Mouse (Mus musculus) olfactory bulb, adult 2 months (tissue): ENCODE results near the gene Got1. TPM values are rescaled to one million over a fixed set of nuclear protein-coding genes. Genes with fewer than 3 reads are reported as not detected.

Experiments used
- H3K27ac ChIP-seq: fragments of 200-500 bp; 2 replicates; pipeline ENCODE4 v1.5.1; 2012; ENCODE audit warnings: low read depth, low read length; ENCODE audit not compliant: insufficient read depth
- H3K4me1 ChIP-seq: fragments of 200-500 bp; 2 replicates; pipeline ENCODE4 v1.6.1; 2012; ENCODE audit warnings: low read length; ENCODE audit not compliant: control insufficient read depth, insufficient read depth
- H3K4me3 ChIP-seq: fragments of 200-500 bp; 2 replicates; pipeline ENCODE4 v1.5.1; 2012; ENCODE audit warnings: mild to moderate bottlenecking, low read depth, low read length, moderate library complexity; ENCODE audit not compliant: insufficient read depth
- CTCF ChIP-seq: fragments of 200-500 bp; IDR thresholded peaks from 2 replicates; pipeline ENCODE4 v1.5.1; 2012; ENCODE audit warnings: low read depth, mild to moderate bottlenecking, low read length, moderate library complexity; ENCODE audit not compliant: insufficient read depth
- POLR2A ChIP-seq: fragments of 200-500 bp; IDR thresholded peaks from 2 replicates; pipeline ENCODE4 v1.6.1; 2012; ENCODE audit warnings: mild to moderate bottlenecking, low read depth, low read length, moderate library complexity; ENCODE audit not compliant: insufficient read depth
- WGBS: fragments of 180-500 bp; shearing (Covaris S2); methylation state at CpG from one replicate; pipeline ENCODE4 v1.1.7; 2018; 5-methylcytosine and 5-hydroxymethylcytosine counted together
- polyA plus RNA-seq: library from polyadenylated mRNA; stranded (reverse); fragments of >200 nt; gene quantifications from 2 replicates; pipeline ENCODE4 v1.2.4, GENCODE M21; 2012; ENCODE audit warnings: low replicate concordance; ENCODE audit not compliant: missing spikeins, insufficient read depth, insufficient read length

Got1 gene
- polyA plus RNA-seq, 1 experiment, result not detected

DNA sequence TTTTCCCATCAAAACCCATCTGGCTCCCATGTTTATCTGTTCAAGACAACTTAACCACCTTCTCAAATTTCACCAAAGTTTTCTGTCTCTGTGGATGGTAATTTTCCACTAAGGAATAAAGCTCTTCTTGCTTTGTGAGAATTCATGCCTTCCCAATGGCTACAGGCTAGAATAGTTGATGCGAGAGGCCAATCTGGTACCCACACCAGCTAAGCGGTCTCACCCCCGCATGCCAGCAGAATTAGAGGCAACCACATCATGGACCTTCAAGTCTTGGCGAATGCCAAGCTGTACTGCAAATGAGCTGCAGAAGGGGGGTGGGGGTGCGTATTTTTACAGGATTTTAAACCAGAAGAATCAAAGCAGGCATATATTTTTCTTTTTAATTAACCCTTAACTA is 47.0 kb downstream of the Got1 start:
- TF ChIP-seq POLR2A, result no peak
- no peak for TF ChIP-seq CTCF
- no peak overlapping the region for H3K27ac ChIP-seq
- 85% methylated on average over 5 of the region's 5 CpGs for WGBS

DNA sequence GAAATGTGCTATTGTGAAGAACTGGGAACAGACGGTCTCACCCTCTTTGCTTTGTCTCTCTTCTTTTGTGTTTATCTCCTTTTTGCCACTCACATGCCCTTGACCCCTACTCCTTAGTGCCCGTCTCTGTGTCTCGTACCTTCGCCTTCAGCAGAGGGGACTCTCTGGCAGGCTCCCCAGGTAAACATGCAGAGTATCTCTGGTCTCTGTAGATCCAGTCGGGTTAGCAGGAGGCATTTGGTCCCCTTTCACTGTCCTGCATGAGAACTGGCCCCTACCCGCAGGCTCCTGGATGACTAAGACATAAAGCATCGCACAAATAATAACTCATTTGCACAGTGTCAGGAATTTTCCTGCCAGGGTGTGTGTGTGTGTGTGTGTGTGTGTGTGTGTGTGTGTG is 48.3 kb downstream of the Got1 start:
- H3K4me3 ChIP-seq, result no peak overlapping the region
- TF ChIP-seq CTCF (no peak), POLR2A (no peak)
- H3K4me1 ChIP-seq, result peaks cover 6% of the 10 kb centered on the region
- 64% methylated on average over 7 of the region's 7 CpGs for WGBS
- no peak overlapping the region for H3K27ac ChIP-seq

More for the DNA sequence above, 47.0 kb downstream of the Got1 start:
- Histone ChIP-seq H3K4me3 (no peak overlapping the region), H3K4me1 (peaks cover 6% of the 10 kb centered on the region)

DNA sequence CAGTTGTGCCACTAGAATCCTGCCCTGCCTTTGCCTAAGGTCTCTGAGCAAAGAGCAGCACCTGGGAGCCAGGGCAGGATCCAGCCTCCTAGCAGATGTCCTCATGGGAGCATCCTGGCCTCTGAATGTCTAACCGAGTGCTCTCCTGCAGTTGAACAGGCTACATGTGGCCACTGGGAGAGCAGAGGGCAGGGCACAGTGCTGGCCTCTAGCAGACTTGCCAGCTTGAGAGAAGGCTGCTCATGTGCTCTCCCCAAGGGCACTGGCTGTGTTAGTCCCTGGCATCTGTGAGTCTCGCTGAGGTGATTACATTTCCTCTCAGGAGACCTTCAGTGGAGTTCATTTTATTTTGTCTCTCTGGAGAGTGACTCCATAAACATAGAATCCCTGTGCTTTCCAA is 48.8 kb downstream of the Got1 start:
- Histone ChIP-seq H3K4me3 (no peak overlapping the region), H3K4me1 (peaks cover 6% of the 10 kb centered on the region), H3K27ac (no peak overlapping the region)
- WGBS, result 51% methylated on average over 2 of the region's 2 CpGs
- TF ChIP-seq POLR2A (no peak), CTCF (no peak)

DNA sequence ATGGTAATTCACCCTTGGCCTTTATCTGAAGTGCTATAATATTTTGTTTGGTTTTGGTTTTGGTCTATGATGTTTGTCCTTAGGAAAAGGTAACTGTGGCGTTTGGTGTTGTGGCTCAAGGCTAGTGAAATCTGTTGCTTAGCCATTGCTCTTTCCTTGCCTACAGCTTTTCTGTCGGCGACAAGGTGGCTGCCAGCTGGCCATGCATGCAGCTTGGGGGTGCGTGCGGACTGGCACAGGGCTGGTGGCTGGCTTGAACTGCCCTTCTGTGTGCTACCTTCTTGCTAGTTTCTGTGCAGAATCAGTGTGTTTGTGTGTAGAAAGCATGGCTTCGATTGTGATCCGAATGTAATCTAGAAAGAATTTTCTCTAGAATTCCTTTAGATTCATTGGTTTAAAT is 51.6 kb downstream of the Got1 start:
- 91% methylated on average over 7 of the region's 7 CpGs for WGBS
- Histone ChIP-seq H3K4me3 (no peak overlapping the region), H3K4me1 (peaks cover 8% of the 10 kb centered on the region), H3K27ac (no peak overlapping the region)
- TF ChIP-seq CTCF (no peak), POLR2A (no peak)

DNA sequence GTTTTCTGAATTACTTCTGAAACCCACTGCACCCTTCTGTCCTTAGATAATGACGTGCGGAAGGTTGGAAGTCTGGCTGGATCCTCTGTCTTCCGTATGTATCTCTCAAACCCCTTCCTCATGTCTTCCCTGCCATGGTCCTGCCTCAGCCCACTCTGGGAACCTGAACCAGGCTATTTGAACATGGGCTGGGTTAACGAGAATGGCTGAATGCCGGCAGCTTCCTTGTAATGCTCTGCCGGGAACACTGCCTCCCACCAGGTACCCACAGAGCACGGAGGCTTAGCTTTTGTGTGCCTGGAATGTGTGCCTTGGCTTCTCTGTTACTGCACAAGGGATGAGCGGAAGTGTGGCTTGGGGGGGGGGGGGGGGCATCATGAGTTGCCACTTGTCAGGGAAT is 52.1 kb downstream of the Got1 start:
- Histone ChIP-seq H3K4me3 (no peak overlapping the region), H3K27ac (no peak overlapping the region), H3K4me1 (peaks cover 8% of the 10 kb centered on the region)
- TF ChIP-seq POLR2A, result no peak
- TF ChIP-seq CTCF, result no peak
- 58% methylated on average over 8 of the region's 8 CpGs for WGBS

DNA sequence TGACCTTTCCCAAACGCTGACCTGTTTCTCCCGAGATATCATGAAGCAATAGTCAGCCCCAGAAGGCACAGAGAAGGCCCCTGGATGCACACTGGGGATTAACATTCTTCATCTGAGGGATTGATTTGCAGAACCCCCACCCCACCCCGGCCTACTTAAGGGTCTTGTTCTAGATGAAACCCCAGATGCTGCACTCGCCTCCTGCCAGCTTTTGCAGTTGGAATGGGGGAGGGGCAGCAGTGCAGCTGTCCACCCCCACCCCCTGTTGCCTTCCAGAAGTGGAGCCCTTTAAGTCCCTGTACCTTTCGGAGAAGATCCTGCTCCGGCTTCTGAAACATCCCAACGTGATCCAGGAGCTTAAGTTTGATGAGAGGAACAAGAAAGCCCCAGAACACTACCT is 55.1 kb downstream of the Got1 start:
- WGBS, result 68% methylated on average over 7 of the region's 7 CpGs

DNA sequence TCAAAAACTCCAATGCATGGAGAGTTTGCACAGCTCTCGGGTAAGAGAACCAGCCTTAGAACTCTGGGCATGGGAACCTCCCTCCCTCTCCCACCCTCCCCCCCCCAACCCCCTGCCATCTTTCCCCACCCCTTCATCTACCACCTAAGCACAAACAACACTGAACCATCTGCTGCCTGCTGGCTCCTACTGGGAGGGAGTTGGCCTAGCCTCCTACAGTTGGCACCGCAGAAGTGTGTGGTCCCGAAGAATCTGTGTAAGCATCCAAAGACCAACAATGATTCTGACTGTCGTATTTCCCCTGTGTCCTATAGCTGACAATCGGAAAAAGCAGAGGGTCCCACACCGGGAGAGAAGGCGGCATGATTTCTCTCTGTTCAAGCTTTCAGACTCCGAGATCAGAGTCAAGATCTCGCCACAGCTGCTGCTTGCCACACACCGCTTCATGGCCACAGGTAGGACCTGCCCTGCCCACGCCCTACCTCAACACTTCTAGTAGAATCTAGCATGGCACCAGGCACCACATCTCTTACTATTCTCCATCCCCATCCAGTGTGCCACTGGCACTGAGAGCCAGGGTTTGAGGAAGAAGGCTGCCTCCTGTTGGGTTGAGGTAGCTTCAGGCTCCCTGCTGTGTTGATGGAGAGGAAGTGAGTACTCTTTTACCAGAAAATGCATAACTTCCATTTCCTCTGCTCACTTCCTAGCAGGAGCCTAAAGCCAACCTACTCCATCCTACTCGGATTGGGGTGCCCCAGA is 56.3 kb downstream of the Got1 start:
- peaks cover 8% of the 10 kb centered on the region; the same call in 1 of the 2 replicates for H3K4me1 ChIP-seq
- no peak overlapping the region for H3K4me3 ChIP-seq
- WGBS, result 82% methylated on average over 12 of the region's 12 CpGs
- no peak for TF ChIP-seq CTCF
- no peak for TF ChIP-seq POLR2A
- no peak overlapping the region for H3K27ac ChIP-seq

More for the DNA sequence above, 55.1 kb downstream of the Got1 start:
- Histone ChIP-seq H3K4me3 (no peak overlapping the region), H3K27ac (no peak overlapping the region), H3K4me1 (peaks cover 8% of the 10 kb centered on the region; the same call in 1 of the 2 replicates)
- TF ChIP-seq CTCF, result no peak
- no peak for TF ChIP-seq POLR2A

DNA sequence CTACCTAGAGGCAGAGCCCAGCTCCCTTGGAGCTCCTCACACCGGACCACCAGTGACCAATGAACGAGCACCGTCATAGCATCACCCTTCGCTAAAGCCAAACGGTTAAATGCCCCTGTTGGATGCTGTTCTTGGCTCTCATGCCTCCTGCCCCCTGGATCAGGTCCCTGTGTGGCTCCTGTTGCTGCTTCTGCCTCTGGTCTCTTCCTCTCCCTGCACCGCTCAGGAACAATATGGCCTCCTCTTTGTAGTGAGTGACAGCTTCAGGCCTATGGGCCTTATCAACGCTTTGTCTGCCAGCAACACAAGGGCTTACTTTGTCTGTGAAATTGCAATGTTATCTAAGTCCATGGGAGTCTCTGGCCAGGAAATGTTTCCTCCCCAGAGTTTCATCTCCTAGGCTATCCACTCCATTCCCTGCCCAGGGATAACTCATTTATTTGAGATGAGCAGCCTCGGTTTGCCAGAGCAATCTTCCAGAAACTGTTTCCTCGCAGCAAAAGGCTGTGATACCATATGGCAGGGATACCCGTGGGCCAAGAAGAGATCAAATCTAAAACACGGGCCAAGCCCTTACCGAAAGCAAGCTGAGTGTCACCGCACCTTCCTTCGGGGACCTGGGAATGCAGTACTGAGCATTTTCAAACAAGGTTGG is 58.7 kb downstream of the Got1 start:
- TF ChIP-seq CTCF (no peak), POLR2A (no peak)
- 90% methylated on average over 14 of the region's 14 CpGs for WGBS
- peaks cover 8% of the 10 kb centered on the region; the same call in 1 of the 2 replicates for H3K4me1 ChIP-seq
- H3K27ac ChIP-seq, result no peak overlapping the region
- no peak overlapping the region for H3K4me3 ChIP-seq

DNA sequence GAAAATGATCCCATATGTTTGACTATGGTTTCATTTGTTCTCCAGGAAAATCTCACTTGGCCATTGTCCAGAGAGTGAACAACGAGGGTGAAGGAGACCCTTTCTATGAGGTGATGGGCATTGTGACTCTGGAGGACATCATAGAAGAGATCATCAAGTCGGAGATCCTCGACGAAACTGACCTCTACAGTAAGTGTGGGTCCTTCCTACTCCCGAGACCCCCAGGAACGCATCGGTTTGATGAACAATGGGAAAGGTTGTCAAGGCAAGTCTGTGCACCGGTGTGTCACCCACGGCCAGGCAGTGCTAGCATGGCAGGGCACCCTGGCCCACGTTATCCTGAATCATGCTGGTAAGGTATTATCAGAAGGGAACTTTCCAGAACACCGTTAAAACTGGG is 59.3 kb downstream of the Got1 start:
- 90% methylated on average over 11 of the region's 11 CpGs for WGBS
- H3K4me1 ChIP-seq, result peaks cover 12% of the 10 kb centered on the region
- H3K4me3 ChIP-seq, result no peak overlapping the region
- no peak overlapping the region for H3K27ac ChIP-seq
- no peak for TF ChIP-seq POLR2A
- TF ChIP-seq CTCF, result no peak

DNA sequence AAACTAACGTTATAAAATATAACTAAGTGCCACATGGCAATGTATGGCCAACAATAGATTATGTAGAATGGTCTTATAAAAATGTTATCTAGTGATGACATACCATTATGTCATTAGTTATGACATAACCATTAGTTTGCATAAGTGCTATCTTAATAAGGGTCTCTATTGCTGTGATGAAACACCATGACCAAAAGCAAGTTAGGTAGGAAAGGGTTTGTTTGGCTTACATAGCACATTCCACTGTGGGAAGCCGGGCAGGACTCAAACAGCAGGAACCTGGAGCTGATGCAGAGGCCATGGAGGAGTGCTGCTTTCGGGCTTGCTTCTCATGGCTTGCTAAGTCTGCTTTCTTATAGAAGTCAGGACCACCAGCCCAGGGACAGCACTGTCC is 60.1 kb downstream of the Got1 start:
- H3K4me1 ChIP-seq, result peaks cover 12% of the 10 kb centered on the region
- TF ChIP-seq POLR2A (no peak), CTCF (no peak)
- 87% methylated on average over 3 of the region's 3 CpGs for WGBS
- H3K27ac ChIP-seq, result no peak overlapping the region
- H3K4me3 ChIP-seq, result no peak overlapping the region
